Mouse (Mus musculus) lung, embryonic 16.5 days (tissue): ENCODE data around the gene Cdc40. TPM values are rescaled to one million over a fixed set of nuclear protein-coding genes. Genes with fewer than 3 reads are reported as not detected.
"Not testable (repeated sequence)": the region's sequence is repeated elsewhere in the genome, so short reads cannot be mapped to it uniquely, and the experiment has no call there.

ENCODE experiments used
- ATAC-seq: fragments of 200-750 bp; cut with Nextera tagmentation; 2 replicates; pipeline ENCODE4 v1.8.0; 2017; ENCODE audit warnings: low read depth, mild to moderate bottlenecking, moderate library complexity
- H3K27ac ChIP-seq: fragments of 300-500 bp; sonication (generic); 2 replicates; pipeline ENCODE4 v1.5.1; 2014; ENCODE audit warnings: mild to moderate bottlenecking, control low read depth, low read length
- H3K27me3 ChIP-seq: fragments of 300-500 bp; sonication (generic); 2 replicates; pipeline ENCODE4 v1.6.1; 2014; ENCODE audit warnings: low read depth, low read length, mixed read lengths; ENCODE audit not compliant: control insufficient read depth, insufficient read depth
- H3K36me3 ChIP-seq: fragments of 300-500 bp; sonication (generic); 2 replicates; pipeline ENCODE4 v1.6.1; 2014; ENCODE audit warnings: low read length; ENCODE audit not compliant: control insufficient read depth, insufficient read depth
- H3K4me1 ChIP-seq: fragments of 300-500 bp; sonication (generic); replicated peaks from 2 replicates; pipeline ENCODE4 v1.6.1; 2014; ENCODE audit warnings: low read length, mixed read lengths; ENCODE audit not compliant: control insufficient read depth, insufficient read depth
- H3K4me2 ChIP-seq: fragments of 300-500 bp; sonication (generic); 2 replicates; pipeline ENCODE4 v1.6.1; 2014; ENCODE audit warnings: low read depth, low read length, control low read depth
- H3K4me3 ChIP-seq: fragments of 300-500 bp; sonication (generic); 2 replicates; pipeline ENCODE4 v1.5.1; 2014; ENCODE audit warnings: mild to moderate bottlenecking, low read length, control low read depth
- H3K9ac ChIP-seq: fragments of 300-500 bp; sonication (generic); 2 replicates; pipeline ENCODE4 v1.6.1; 2014; ENCODE audit warnings: low read length, control low read depth
- H3K9me3 ChIP-seq: fragments of 300-500 bp; sonication (generic); 2 replicates; pipeline ENCODE4 v1.6.1; 2016; ENCODE audit warnings: low read length; ENCODE audit not compliant: control insufficient read depth
- WGBS: fragments of 180-500 bp; shearing (Covaris S2); extraction: QIAGEN DNeasy Blood & Tissue Kit; methylation state at CpG from one replicate; pipeline ENCODE4 v1.1.7; 2014; 5-methylcytosine and 5-hydroxymethylcytosine counted together
- polyA plus RNA-seq: library from polyadenylated mRNA; unstranded; fragments of >200 nt; fragmentation: Nextera tagmentation; extraction: Ambion mirVana; gene quantifications from 2 replicates; pipeline ENCODE4 v1.2.1, GENCODE M21; 2015

The Cdc40 gene
- polyA plus RNA-seq, 1 experiment from 2014 or later, result 33.6 TPM

DNA sequence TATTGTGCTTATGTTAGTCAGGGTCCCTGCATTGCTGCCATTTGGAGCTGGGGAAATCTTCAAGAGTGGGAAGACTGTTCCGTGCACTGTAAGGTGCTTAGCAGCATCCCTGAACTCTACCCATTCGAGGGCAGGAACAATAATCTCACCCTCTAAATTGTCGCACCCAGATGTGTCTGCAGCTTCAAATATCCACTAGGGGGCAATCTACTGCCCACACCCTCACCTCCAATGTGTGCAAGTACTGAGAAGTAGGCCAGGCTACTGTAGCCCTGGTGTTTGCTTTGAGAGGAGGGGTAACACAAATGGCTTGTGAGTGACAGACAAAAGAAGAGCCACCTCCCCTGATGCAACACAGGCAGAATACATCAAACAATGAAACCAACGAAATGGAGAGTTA, 69.5 kb downstream of the Cdc40 start:
- Histone ChIP-seq H3K4me2 (no peak overlapping the region), H3K27me3 (no peaks in the 10 kb centered on the region), H3K27ac (no peak overlapping the region), H3K4me3 (no peak overlapping the region), H3K36me3 (no peaks in the 10 kb centered on the region), H3K9me3 (no peaks in the 10 kb centered on the region), H3K9ac (no peak overlapping the region), H3K4me1 (no peaks in the 10 kb centered on the region)
- 60% methylated on average over 4 of the region's 4 CpGs for WGBS
- no peak for ATAC-seq

DNA sequence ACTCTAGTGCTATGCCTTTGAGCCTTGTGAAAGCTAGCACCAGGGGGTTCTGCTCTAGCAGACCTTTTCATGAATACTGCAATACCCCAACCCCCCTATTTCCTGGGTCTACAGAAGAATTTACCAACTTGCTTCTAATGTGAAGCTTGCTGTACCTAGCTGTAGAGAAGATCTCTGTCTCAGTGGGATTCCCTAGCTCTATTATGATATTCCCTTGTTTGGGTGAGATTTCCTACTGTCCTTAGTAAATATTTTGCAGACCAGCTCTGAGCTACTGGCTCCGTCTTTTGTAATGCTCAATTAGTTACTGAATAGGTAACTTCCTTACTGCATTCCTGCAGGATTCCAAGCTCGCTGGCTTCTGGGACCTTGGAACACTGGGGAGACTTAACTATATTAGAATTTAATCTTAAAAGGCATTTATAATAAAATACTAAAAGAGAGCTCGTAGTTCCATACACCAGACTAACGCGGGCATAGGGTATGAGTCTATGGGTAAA, 73.7 kb downstream of the Cdc40 start:
- H3K4me2 ChIP-seq, ATAC-seq: not testable (repeated sequence)

DNA sequence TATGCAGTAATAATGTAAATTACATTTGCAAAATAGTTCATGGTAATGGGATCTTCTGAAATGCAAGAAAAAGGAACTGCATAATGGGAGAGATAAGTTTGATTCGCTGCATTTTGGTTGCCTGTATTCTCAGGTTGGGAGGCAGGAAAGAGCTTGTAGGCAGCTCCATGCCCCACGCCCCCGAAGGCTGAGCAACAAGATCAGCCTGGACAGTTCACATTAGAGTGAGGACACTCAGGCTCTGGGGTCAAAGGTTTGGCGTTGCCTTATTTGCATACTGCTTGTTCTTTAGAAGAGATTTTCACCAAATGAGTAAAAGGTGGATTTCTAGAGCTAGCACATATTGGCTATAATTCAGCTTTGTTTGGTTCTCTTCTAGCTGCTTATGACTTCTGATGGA, 76.9 kb downstream of the Cdc40 start:
- Histone ChIP-seq H3K9me3 (no peaks in the 10 kb centered on the region), H3K4me2 (no peak overlapping the region), H3K27ac (no peak overlapping the region), H3K4me3 (no peak overlapping the region), H3K27me3 (no peaks in the 10 kb centered on the region), H3K36me3 (no peaks in the 10 kb centered on the region), H3K4me1 (no peaks in the 10 kb centered on the region), H3K9ac (no peak overlapping the region)
- no peak for ATAC-seq
- WGBS, result 79% methylated on average over 4 of the region's 4 CpGs

More for the DNA sequence above, 73.7 kb downstream of the Cdc40 start:
- not testable (repeated sequence) for H3K9ac ChIP-seq, H3K4me1 ChIP-seq, H3K4me3 ChIP-seq, H3K27me3 ChIP-seq, H3K27ac ChIP-seq, H3K36me3 ChIP-seq, H3K9me3 ChIP-seq
- 31% methylated on average over 5 of the region's 5 CpGs for WGBS

DNA sequence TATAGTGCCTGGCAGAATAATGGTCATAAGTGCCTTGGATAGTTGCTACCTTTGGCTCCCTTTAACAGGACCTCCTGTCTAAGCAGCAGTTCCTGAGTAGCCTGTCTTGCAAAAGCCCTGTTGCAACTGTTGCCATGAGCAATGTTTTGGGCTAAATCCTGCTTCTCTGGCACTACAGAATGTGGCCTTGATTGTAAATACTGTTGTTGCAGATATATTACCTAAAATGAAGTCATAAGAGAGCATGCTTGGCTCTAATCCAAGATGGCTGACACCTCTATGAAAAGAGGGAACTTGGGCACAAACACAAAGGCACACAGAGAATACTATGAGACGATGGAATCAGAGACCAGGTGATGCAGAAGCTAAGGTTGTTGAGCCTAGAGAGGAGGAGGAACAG, 77.9 kb downstream of the Cdc40 start:
- no peak for ATAC-seq
- Histone ChIP-seq H3K4me3 (no peak overlapping the region), H3K27ac (no peak overlapping the region), H3K4me1 (no peaks in the 10 kb centered on the region), H3K27me3 (no peaks in the 10 kb centered on the region), H3K4me2 (no peak overlapping the region), H3K36me3 (no peaks in the 10 kb centered on the region), H3K9ac (no peak overlapping the region), H3K9me3 (no peaks in the 10 kb centered on the region)
- WGBS, result 76% methylated on average over 1 of the region's 1 CpGs

DNA sequence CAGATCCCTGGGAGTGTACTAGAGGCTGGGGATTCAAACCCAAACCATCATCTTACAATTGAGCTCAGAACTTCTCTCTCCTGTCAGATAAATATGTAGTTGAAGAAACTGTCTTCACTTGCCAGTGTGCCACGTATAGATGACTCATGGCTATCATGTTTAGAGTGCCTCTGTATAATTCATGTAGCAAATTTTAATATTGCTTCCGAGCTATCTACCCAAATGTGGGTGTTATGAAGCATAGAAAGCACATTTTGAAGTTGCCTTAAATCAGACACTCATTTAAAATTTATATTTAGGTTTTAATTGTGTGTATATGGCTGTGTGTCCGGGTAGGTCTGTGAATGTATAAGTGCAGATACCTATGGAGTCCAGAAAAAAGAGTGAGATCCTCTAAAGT, 91.0 kb downstream of the Cdc40 start:
- 71% methylated on average over 3 of the region's 3 CpGs for WGBS
- Histone ChIP-seq H3K4me2 (no peak overlapping the region), H3K9me3 (peaks cover under 1% of the 10 kb centered on the region), H3K27me3 (no peaks in the 10 kb centered on the region), H3K4me1 (no peaks in the 10 kb centered on the region), H3K36me3 (no peaks in the 10 kb centered on the region), H3K27ac (no peak overlapping the region), H3K9ac (no peak overlapping the region), H3K4me3 (no peak overlapping the region)
- no peak for ATAC-seq

DNA sequence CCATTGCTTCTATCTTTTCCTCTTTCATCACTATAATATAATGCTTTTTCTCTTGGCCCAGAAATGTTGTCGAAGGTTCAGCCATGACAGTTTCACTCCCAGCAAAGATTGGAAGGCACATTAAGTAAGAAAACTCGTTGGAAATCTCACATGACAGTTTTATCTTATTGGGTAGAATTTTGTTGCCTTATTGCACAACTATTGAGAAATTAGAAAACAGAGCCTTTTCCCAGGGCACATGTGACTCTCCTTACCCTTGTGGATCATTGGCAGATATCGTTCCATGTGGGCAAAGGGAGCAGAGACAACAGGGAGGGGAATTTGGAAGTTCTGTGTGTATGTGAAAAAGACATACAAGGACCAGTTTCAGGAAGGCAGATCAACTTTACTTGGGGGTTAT, 92.7 kb downstream of the Cdc40 start:
- Histone ChIP-seq H3K36me3 (no peaks in the 10 kb centered on the region), H3K9me3 (peaks cover 4% of the 10 kb centered on the region), H3K4me2 (no peak overlapping the region), H3K4me1 (no peaks in the 10 kb centered on the region), H3K27me3 (no peaks in the 10 kb centered on the region), H3K27ac (no peak overlapping the region), H3K9ac (no peak overlapping the region), H3K4me3 (no peak overlapping the region)
- whole genome bisulfite sequencing, result 59% methylated on average over 3 of the region's 3 CpGs
- no peak for ATAC-seq

Other genes with a start within 250 kb of the Cdc40 start
- 3.2 and 3.7 TPM in 2 replicates for gene Mettl24, start 200.0 kb downstream of the Cdc40 start, polyA plus RNA-seq
- gene Wasf1, start 164 bp upstream of the Cdc40 start, polyA plus RNA-seq, result 8.0 and 9.8 TPM in 2 replicates
- not detected in 2 replicates for gene Gpr6, start 189.0 kb upstream of the Cdc40 start, polyA plus RNA-seq